Mouse (Mus musculus): Measurements from ENCODE around the gene Prr14l.

DNA sequence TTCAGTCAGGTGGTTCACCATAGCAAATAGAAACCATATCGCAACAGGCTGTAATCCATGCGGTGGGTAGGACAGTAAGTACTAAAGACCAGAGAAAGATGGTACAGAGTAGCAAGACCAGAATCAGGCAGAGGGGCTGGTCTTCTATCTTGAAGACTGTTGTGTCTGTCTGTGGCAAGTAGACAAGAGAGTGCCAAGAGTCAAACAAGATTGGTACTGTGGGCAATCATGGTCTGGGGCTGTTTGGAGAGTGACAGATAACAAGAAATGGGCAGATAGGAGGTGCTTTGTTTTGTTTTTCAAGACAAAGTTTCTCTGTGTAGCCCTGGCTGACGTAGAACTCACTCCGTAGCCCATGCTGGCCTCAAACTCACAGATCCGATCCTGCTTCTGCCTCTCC lies 72.5 kb downstream of the Prr14l start:
- TF ChIP-seq POLR2A (IDR thresholded peaks at IDR 0.05; ENCODE audit: low read depth, low read length) (no peak), CTCF (conservative IDR thresholded peaks at IDR 0.05; ENCODE audit: insufficient read depth, insufficient read length, low read depth, low read length) (no peak)

All from kidney, adult 2 months (tissue).